Mouse (Mus musculus) intestine, embryonic 16.5 days (tissue): Measurements from ENCODE around the gene Gabarapl2. TPM values are rescaled to one million over a fixed set of nuclear protein-coding genes. Genes with fewer than 3 reads are reported as not detected.
A peak's percentile ranks its signal among the peaks of the same experiment; 100 is the strongest.
"Not testable (repeated sequence)": the region's sequence is repeated elsewhere in the genome, so short reads cannot be mapped to it uniquely, and the experiment has no call there.

Experiments used
- ATAC-seq: fragments of 200-750 bp; cut with Nextera tagmentation; 2 replicates; pipeline ENCODE4 v1.8.0; 2017; ENCODE audit warnings: moderate TSS enrichment, moderate library complexity
- H3K27ac ChIP-seq: fragments of 300-500 bp; sonication (generic); 2 replicates; pipeline ENCODE4 v1.5.1; 2014; ENCODE audit warnings: mild to moderate bottlenecking, low read length
- H3K27me3 ChIP-seq: fragments of 300-500 bp; sonication (generic); replicated peaks from 2 replicates; pipeline ENCODE4 v1.6.1; 2014; ENCODE audit warnings: low read length, control low read depth, mixed read lengths; ENCODE audit not compliant: control insufficient read depth, insufficient read depth
- H3K36me3 ChIP-seq: fragments of 300-500 bp; sonication (generic); 2 replicates; pipeline ENCODE4 v1.6.1; 2014; ENCODE audit warnings: low read length, control low read depth; ENCODE audit not compliant: control insufficient read depth, insufficient read depth
- H3K4me1 ChIP-seq: fragments of 300-500 bp; sonication (generic); 2 replicates; pipeline ENCODE4 v1.6.1; 2014; ENCODE audit warnings: low read length, control low read depth, mixed read lengths; ENCODE audit not compliant: control insufficient read depth, insufficient read depth
- H3K4me2 ChIP-seq: fragments of 300-500 bp; sonication (generic); 2 replicates; pipeline ENCODE4 v1.6.1; 2014; ENCODE audit warnings: low read depth, low read length, control low read depth
- H3K4me3 ChIP-seq: fragments of 300-500 bp; sonication (generic); 2 replicates; pipeline ENCODE4 v1.5.1; 2014; ENCODE audit warnings: mild to moderate bottlenecking, low read length
- H3K9ac ChIP-seq: fragments of 300-500 bp; sonication (generic); 2 replicates; pipeline ENCODE4 v1.6.1; 2014; ENCODE audit warnings: low read depth, low read length
- H3K9me3 ChIP-seq: fragments of 300-500 bp; sonication (generic); 2 replicates; pipeline ENCODE4 v1.6.1; 2016; ENCODE audit warnings: low read length, control low read depth; ENCODE audit not compliant: control insufficient read depth
- WGBS: fragments of 180-500 bp; shearing (Covaris S2); extraction: QIAGEN DNeasy Blood & Tissue Kit; methylation state at CpG from one replicate; pipeline ENCODE4 v1.1.7; 2014; 5-methylcytosine and 5-hydroxymethylcytosine counted together
- polyA plus RNA-seq: library from polyadenylated mRNA; unstranded; fragments of >200 nt; fragmentation: Nextera tagmentation; extraction: Ambion mirVana; gene quantifications from 2 replicates; pipeline ENCODE4 v1.2.1, GENCODE M21; 2015

The Gabarapl2 gene
- polyA plus RNA-seq, 1 experiment from 2014 or later, result 212 TPM

DNA sequence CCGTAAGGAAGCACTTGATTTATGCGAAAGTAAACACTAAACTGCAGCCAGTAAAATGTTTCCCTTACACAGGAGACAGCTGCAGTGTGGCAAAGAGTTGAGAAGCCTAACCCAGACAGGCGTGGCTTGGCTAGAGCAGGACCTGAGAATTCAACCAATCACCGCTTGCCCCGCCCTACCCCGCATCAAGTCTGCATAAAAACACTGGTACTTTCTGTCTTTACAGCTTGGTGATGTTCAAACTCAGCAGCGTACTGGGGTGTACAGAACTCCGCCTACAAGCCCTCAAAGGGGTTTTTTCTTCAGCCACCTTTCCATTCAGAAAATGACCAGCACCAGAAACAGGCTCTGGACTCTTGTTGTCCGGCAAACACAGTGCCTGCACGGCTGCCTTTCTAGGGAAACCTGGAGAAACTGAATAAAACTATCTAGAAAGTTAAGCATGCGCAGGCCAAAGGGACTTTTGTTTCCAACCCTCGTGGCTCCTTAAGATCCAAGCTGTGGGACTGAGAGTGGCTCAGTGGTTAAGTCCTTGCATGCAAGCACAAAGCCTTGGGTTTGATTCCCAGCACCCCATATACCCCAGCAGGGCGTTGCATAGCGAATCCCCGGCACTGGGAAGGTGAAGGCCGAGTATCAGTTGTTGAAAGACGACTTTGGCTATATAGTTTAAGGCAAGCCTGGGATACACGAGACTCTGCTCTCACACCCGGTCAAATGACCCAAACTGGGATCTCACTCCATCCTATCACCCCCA lies 7.7 kb upstream of the Gabarapl2 start:
- 0 out of 2 replicates have a peak overlapping the region, but pooled peaks have one; percentile 0 for H3K27ac ChIP-seq
- ATAC-seq, result peak; percentile 49
- 27% methylated on average over 19 of the region's 19 CpGs for WGBS

GRCm38 (mm10) chr8:111933348-111934076 lies 7.0 kb upstream of the Gabarapl2 start, which contains the start of gene Tmem231:
Gene Tmem231 (minus strand): TSS chr8:111933881.
- Histone ChIP-seq H3K27ac (peak within 1 kb of the TSS; percentile 61), H3K27me3 (no peaks in the 10 kb centered on the region), H3K4me3 (peak within 1 kb of the TSS; percentile 76), H3K9ac (peak within 1 kb of the TSS; percentile 75), H3K36me3 (no peaks in the 10 kb centered on the region), H3K9me3 (no peaks in the 10 kb centered on the region), H3K4me2 (peak within 1 kb of the TSS; percentile 88), H3K4me1 (peaks cover 9% of the 10 kb centered on the region)
- ATAC-seq, result peak; percentile 100
- whole genome bisulfite sequencing, result 1% methylated on average over 53 of the region's 53 CpGs

More for the DNA sequence above, 7.7 kb upstream of the Gabarapl2 start:
- peaks cover 9% of the 10 kb centered on the region for H3K4me1 ChIP-seq
- peak overlapping the region; percentile 76 for H3K4me3 ChIP-seq
- H3K36me3 ChIP-seq, result no peaks in the 10 kb centered on the region
- no peaks in the 10 kb centered on the region for H3K9me3 ChIP-seq
- H3K9ac ChIP-seq, result peak overlapping the region; percentile 75
- peak overlapping the region; percentile 88 for H3K4me2 ChIP-seq
- H3K27me3 ChIP-seq, result no peaks in the 10 kb centered on the region

DNA sequence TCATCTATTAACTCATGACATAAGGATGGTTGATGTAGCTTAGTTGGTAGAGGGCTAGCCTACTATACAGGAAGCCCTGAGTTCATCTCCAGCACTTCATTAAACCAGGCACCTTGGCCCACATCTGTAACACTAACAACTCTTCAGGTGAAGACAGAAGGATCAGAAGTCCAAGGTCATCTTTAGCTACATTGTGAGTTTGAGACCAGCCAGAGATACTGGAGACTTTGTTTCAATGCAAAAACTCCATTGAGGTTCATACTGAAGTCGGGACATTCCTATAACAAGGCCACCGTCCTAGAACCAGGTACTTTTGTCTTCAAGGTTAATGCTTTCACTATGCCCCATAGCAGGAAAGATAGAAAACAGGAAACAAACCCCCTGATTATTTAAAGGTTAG lies 6.3 kb upstream of the Gabarapl2 start:
- WGBS, result 86% methylated on average over 2 of the region's 2 CpGs
- no peak overlapping the region for H3K4me2 ChIP-seq
- no peaks in the 10 kb centered on the region for H3K9me3 ChIP-seq
- no peaks in the 10 kb centered on the region for H3K27me3 ChIP-seq
- H3K4me1 ChIP-seq, result peaks cover 9% of the 10 kb centered on the region
- H3K27ac ChIP-seq, result no peak overlapping the region
- no peak overlapping the region for H3K4me3 ChIP-seq
- H3K9ac ChIP-seq, result no peak overlapping the region
- H3K36me3 ChIP-seq, result no peaks in the 10 kb centered on the region
- no peak for ATAC-seq

GRCm38 (mm10) chr8:111937184-111937583 lies 3.3 kb upstream of the Gabarapl2 start:
- no peaks in the 10 kb centered on the region for H3K27me3 ChIP-seq
- H3K36me3 ChIP-seq, result no peaks in the 10 kb centered on the region
- no peak overlapping the region for H3K4me2 ChIP-seq
- H3K27ac ChIP-seq, result no peak overlapping the region
- peaks cover 21% of the 10 kb centered on the region for H3K4me1 ChIP-seq
- 74% methylated on average over 3 of the region's 3 CpGs for WGBS
- H3K9ac ChIP-seq, result no peak overlapping the region
- no peak for ATAC-seq
- H3K4me3 ChIP-seq, result no peak overlapping the region
- H3K9me3 ChIP-seq, result no peaks in the 10 kb centered on the region

GRCm38 (mm10) chr8:111938076-111938985 lies 2.2 kb upstream of the Gabarapl2 start:
- WGBS, result 88% methylated on average over 8 of the region's 9 CpGs
- not testable (repeated sequence) for H3K27ac ChIP-seq, H3K9me3 ChIP-seq, H3K27me3 ChIP-seq, ATAC-seq, H3K9ac ChIP-seq, H3K4me3 ChIP-seq, H3K36me3 ChIP-seq, H3K4me2 ChIP-seq
- peaks cover 15% of the 10 kb centered on the region; the same call in 1 of the 2 replicates for H3K4me1 ChIP-seq

GRCm38 (mm10) chr8:111939516-111940142 lies 874 bp upstream of the Gabarapl2 start:
- peak overlapping the region; percentile 50; the same call in 1 of the 2 replicates for H3K9ac ChIP-seq
- 3% methylated on average over 10 of the region's 10 CpGs for WGBS
- H3K36me3 ChIP-seq, result no peaks in the 10 kb centered on the region
- no peaks in the 10 kb centered on the region for H3K27me3 ChIP-seq
- peaks cover 12% of the 10 kb centered on the region; the same call in 1 of the 2 replicates for H3K4me1 ChIP-seq
- H3K9me3 ChIP-seq, result no peaks in the 10 kb centered on the region
- peak overlapping the region; percentile 77 for H3K4me2 ChIP-seq
- peak; percentile 94 for ATAC-seq
- H3K27ac ChIP-seq, result peak overlapping the region; percentile 80
- H3K4me3 ChIP-seq, result peak overlapping the region; percentile 93

DNA sequence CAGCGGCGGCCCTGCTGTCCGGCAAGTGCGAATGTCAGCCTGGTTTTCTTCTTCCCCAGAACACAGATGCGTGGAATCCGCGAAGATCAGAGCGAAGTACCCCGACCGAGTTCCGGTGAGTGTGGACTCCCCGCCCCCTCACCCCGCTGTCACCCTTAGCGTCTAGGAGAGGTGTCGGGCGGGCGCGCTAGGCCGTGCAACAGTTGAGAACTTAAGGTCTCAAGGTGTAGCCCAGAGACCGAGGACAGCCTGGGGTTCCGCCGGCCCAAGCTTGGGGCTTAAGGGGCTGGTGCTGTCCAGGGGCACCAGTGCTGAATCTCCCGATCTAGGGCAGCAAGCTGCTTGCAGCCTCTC lies 575 bp downstream of the Gabarapl2 start:
- Histone ChIP-seq H3K9me3 (no peaks in the 10 kb centered on the region), H3K4me2 (peak overlapping the region; percentile 94), H3K27me3 (no peaks in the 10 kb centered on the region), H3K4me3 (peak overlapping the region; percentile 93), H3K27ac (peak overlapping the region; percentile 56; the same call in 1 of the 2 replicates), H3K9ac (peak overlapping the region; percentile 87), H3K36me3 (no peaks in the 10 kb centered on the region), H3K4me1 (peaks cover 12% of the 10 kb centered on the region; the same call in 1 of the 2 replicates)
- ATAC-seq, result 0 out of 2 replicates have a peak, but pooled peaks have one; percentile 14
- WGBS, result under 1% methylated on average over 23 of the region's 23 CpGs

DNA sequence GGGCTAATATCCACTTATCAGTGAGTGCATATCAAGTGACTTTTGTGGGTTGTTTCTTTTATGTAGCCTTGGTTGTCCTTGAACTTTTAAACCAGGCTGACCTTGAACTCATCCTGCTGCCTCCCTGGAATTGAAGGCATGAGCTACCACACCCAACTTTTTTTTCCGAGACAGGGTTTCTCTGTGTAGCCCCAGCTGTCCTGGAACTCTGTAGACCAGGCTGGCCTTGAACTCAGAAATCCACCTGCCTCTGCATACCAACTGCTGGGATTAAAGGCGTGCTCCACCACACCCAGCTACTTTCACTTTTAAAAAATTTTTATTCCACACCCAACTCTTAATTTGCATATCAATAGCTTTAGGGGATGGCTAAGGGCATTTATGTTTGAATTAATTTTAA lies 3.0 kb downstream of the Gabarapl2 start:
- H3K4me1 ChIP-seq, result peaks cover 12% of the 10 kb centered on the region; the same call in 1 of the 2 replicates
- H3K27ac ChIP-seq, result no peak overlapping the region
- H3K27me3 ChIP-seq, result no peaks in the 10 kb centered on the region
- H3K4me2 ChIP-seq, result no peak overlapping the region
- H3K36me3 ChIP-seq, result no peaks in the 10 kb centered on the region
- no peaks in the 10 kb centered on the region for H3K9me3 ChIP-seq
- H3K4me3 ChIP-seq, result no peak overlapping the region
- ATAC-seq, result no peak
- no peak overlapping the region for H3K9ac ChIP-seq
- 86% methylated on average over 2 of the region's 2 CpGs for WGBS
